Mouse (Mus musculus) heart, embryonic 11.5 days (tissue): Measurements from ENCODE around the gene Ccnd3. TPM values are rescaled to one million over a fixed set of nuclear protein-coding genes. Genes with fewer than 3 reads are reported as not detected.

ENCODE experiments used
- ATAC-seq: fragments of 200-750 bp; cut with Nextera tagmentation; replicated peaks from 2 replicates; pipeline ENCODE4 v1.8.0; 2017; ENCODE audit warnings: moderate library complexity; ENCODE audit not compliant: insufficient number of reproducible peaks, low FRiP score, low TSS enrichment
- H3K27ac ChIP-seq: fragments of 300-500 bp; sonication (generic); 2 replicates; pipeline ENCODE4 v1.5.1; 2014; ENCODE audit warnings: mild to moderate bottlenecking, low read depth, low read length
- H3K27me3 ChIP-seq: fragments of 300-500 bp; sonication (generic); 2 replicates; pipeline ENCODE4 v1.6.1; 2014; ENCODE audit warnings: mild to moderate bottlenecking, low read length, mixed read lengths; ENCODE audit not compliant: control insufficient read depth, insufficient read depth
- H3K36me3 ChIP-seq: fragments of 300-500 bp; sonication (generic); 2 replicates; pipeline ENCODE4 v1.6.1; 2014; ENCODE audit warnings: mild to moderate bottlenecking, low read length, moderate library complexity, mixed read lengths; ENCODE audit not compliant: control insufficient read depth, insufficient read depth
- H3K4me1 ChIP-seq: fragments of 300-500 bp; sonication (generic); 2 replicates; pipeline ENCODE4 v1.6.1; 2014; ENCODE audit warnings: low read length; ENCODE audit not compliant: control insufficient read depth, insufficient read depth
- H3K4me2 ChIP-seq: fragments of 300-500 bp; sonication (generic); 2 replicates; pipeline ENCODE4 v1.6.1; 2014; ENCODE audit warnings: mild to moderate bottlenecking, moderate library complexity
- H3K4me3 ChIP-seq: fragments of 300-500 bp; sonication (generic); 2 replicates; pipeline ENCODE4 v1.5.1; 2014; ENCODE audit warnings: low read depth, low read length
- H3K9ac ChIP-seq: fragments of 300-500 bp; sonication (generic); 2 replicates; pipeline ENCODE4 v1.6.1; 2014; ENCODE audit warnings: mild to moderate bottlenecking, low read depth, low read length, moderate library complexity
- H3K9me3 ChIP-seq: fragments of 300-500 bp; sonication (generic); replicated peaks from 2 replicates; pipeline ENCODE4 v1.6.1; 2016; ENCODE audit warnings: low read length; ENCODE audit not compliant: control insufficient read depth
- WGBS: fragments of 180-500 bp; shearing (Covaris S2); extraction: QIAGEN DNeasy Blood & Tissue Kit; methylation state at CpG from one replicate; pipeline ENCODE4 v1.1.7; 2014; ENCODE audit not compliant: insufficient replicate concordance; 5-methylcytosine and 5-hydroxymethylcytosine counted together
- polyA plus RNA-seq: library from polyadenylated mRNA; unstranded; fragments of >200 nt; fragmentation: Nextera tagmentation; extraction: Ambion mirVana; gene quantifications from 2 replicates; pipeline ENCODE4 v1.2.1, GENCODE M21; 2014

Gene Ccnd3
- polyA plus RNA-seq, 1 experiment from 2014 or later, result 565 TPM

- peaks cover 17% of the 10 kb centered on the region for H3K4me1 ChIP-seq
- WGBS, result 91% methylated on average over 4 of the region's 4 CpGs
- no peak overlapping the region; the same call in 1 of the 2 replicates for H3K4me2 ChIP-seq
Measured at GRCm38 (mm10) chr17:47609182-47609581, 104.3 kb downstream of the Ccnd3 start.

GRCm38 (mm10) chr17:47610849-47611660, 106.2 kb downstream of the Ccnd3 start, which contains the start of the genes Bysl, Med20 and Gm20517:
Gene Bysl, minus strand, starts transcription at chr17:47611492.
Gene Med20, plus strand, starts transcription at chr17:47611582.
Gene Gm20517, plus strand, starts transcription at chr17:47611589.
- Histone ChIP-seq H3K4me2 (peak within 1 kb of the TSS; percentile 95), H3K27me3 (no peaks in the 10 kb centered on the region), H3K27ac (peak within 1 kb of the TSS; percentile 87), H3K9me3 (no peaks in the 10 kb centered on the region), H3K4me1 (peaks cover 17% of the 10 kb centered on the region), H3K36me3 (peaks cover 11% of the 10 kb centered on the region), H3K9ac (peak within 1 kb of the TSS; percentile 92), H3K4me3 (peak within 1 kb of the TSS; percentile 92)
- peak; percentile 91 for ATAC-seq
- under 1% methylated on average over 59 of the region's 59 CpGs for WGBS

More at GRCm38 (mm10) chr17:47609182-47609581, 104.3 kb downstream of the Ccnd3 start:
- H3K36me3 ChIP-seq, result peaks cover 13% of the 10 kb centered on the region
- no peaks in the 10 kb centered on the region for H3K27me3 ChIP-seq
- no peak overlapping the region for H3K9ac ChIP-seq
- H3K9me3 ChIP-seq, result no peaks in the 10 kb centered on the region
- H3K4me3 ChIP-seq, result no peak overlapping the region
- no peak for ATAC-seq
- no peak overlapping the region for H3K27ac ChIP-seq

GRCm38 (mm10) chr17:47611661-47611982, 106.8 kb downstream of the Ccnd3 start:
- peak overlapping the region; percentile 87; the same call in 1 of the 2 replicates for H3K27ac ChIP-seq
- under 1% methylated on average over 13 of the region's 13 CpGs for WGBS
- H3K36me3 ChIP-seq, result peaks cover 12% of the 10 kb centered on the region

GRCm38 (mm10) chr17:47614018-47614417, 109.2 kb downstream of the Ccnd3 start:
- no peak for ATAC-seq
- Histone ChIP-seq H3K4me1 (peaks cover 17% of the 10 kb centered on the region), H3K36me3 (peaks cover 10% of the 10 kb centered on the region), H3K27ac (no peak overlapping the region), H3K4me3 (no peak overlapping the region), H3K9ac (no peak overlapping the region), H3K9me3 (no peaks in the 10 kb centered on the region), H3K4me2 (no peak overlapping the region), H3K27me3 (no peaks in the 10 kb centered on the region)
- 86% methylated on average over 1 of the region's 1 CpGs for WGBS

More at GRCm38 (mm10) chr17:47611661-47611982, 106.8 kb downstream of the Ccnd3 start:
- Histone ChIP-seq H3K9me3 (no peaks in the 10 kb centered on the region), H3K4me2 (peak overlapping the region; percentile 95), H3K4me1 (peaks cover 17% of the 10 kb centered on the region), H3K27me3 (no peaks in the 10 kb centered on the region), H3K9ac (peak overlapping the region; percentile 92), H3K4me3 (peak overlapping the region; percentile 92)
- no peak for ATAC-seq

- Histone ChIP-seq H3K27ac (peak overlapping the region; percentile 5; the same call in 1 of the 2 replicates), H3K4me1 (peaks cover 10% of the 10 kb centered on the region), H3K4me3 (no peak overlapping the region), H3K27me3 (no peaks in the 10 kb centered on the region), H3K4me2 (no peak overlapping the region), H3K36me3 (peaks cover 12% of the 10 kb centered on the region), H3K9ac (no peak overlapping the region), H3K9me3 (no peaks in the 10 kb centered on the region)
- 91% methylated on average over 8 of the region's 8 CpGs for WGBS
- ATAC-seq, result no peak
Measured at GRCm38 (mm10) chr17:47616119-47616518, 111.3 kb downstream of the Ccnd3 start.

- no peak for ATAC-seq
- Histone ChIP-seq H3K4me2 (no peak overlapping the region), H3K9ac (no peak overlapping the region), H3K27me3 (no peaks in the 10 kb centered on the region), H3K4me1 (peaks cover 10% of the 10 kb centered on the region), H3K27ac (peak overlapping the region; percentile 76; the same call in 1 of the 2 replicates), H3K9me3 (no peaks in the 10 kb centered on the region), H3K36me3 (peaks cover 12% of the 10 kb centered on the region), H3K4me3 (no peak overlapping the region)
- 88% methylated on average over 4 of the region's 4 CpGs for WGBS
Measured at GRCm38 (mm10) chr17:47616652-47617051, 111.8 kb downstream of the Ccnd3 start.

- no peaks in the 10 kb centered on the region for H3K27me3 ChIP-seq
- 86% methylated on average over 9 of the region's 9 CpGs for WGBS
- H3K9ac ChIP-seq, result no peak overlapping the region
- peaks cover 2% of the 10 kb centered on the region for H3K4me1 ChIP-seq
- no peak overlapping the region for H3K4me2 ChIP-seq
- no peaks in the 10 kb centered on the region for H3K9me3 ChIP-seq
- H3K27ac ChIP-seq, result peak overlapping the region; percentile 76
- H3K4me3 ChIP-seq, result no peak overlapping the region
- peak; percentile 91 for ATAC-seq
- H3K36me3 ChIP-seq, result peaks cover 15% of the 10 kb centered on the region
Measured at GRCm38 (mm10) chr17:47617605-47618307, 112.9 kb downstream of the Ccnd3 start.

GRCm38 (mm10) chr17:47618556-47619311, 113.9 kb downstream of the Ccnd3 start:
- H3K27me3 ChIP-seq, result no peaks in the 10 kb centered on the region
- H3K36me3 ChIP-seq, result peaks cover 25% of the 10 kb centered on the region
- peak overlapping the region; percentile 54; the same call in 1 of the 2 replicates for H3K27ac ChIP-seq
- 89% methylated on average over 13 of the region's 13 CpGs for WGBS
- H3K4me2 ChIP-seq, result no peak overlapping the region
- no peaks in the 10 kb centered on the region for H3K9me3 ChIP-seq
- no peaks in the 10 kb centered on the region for H3K4me1 ChIP-seq
- no peak overlapping the region for H3K9ac ChIP-seq
- H3K4me3 ChIP-seq, result no peak overlapping the region
- no peak for ATAC-seq
